Mouse (Mus musculus): ENCODE measurements around the gene Wwtr1. TPM values are rescaled to one million over a fixed set of nuclear protein-coding genes. Genes with fewer than 3 reads are reported as not detected.

Gene Wwtr1
- 19.6 and 20.6 TPM in 2 replicates for polyA plus RNA-seq (2012; rRNA removed)

DNA sequence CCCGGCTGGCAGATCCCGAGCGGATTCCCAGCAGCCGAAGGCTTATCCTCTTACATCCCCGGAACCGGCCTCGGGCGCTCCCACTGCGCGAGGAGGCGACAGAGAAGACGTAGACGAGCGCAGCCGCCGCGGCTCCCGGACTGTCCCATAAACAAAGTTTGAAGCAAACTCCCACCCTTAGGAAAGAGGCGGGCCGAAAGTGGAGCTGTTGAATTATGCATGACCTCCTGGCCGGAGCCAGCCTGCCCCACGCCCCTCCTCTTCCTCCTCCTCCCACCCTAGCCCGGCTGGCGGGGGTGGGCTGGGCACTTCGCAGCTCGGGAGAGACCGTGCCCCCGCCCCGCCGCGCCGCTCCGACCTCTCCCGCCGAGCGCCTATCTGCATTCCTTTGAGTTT lies at the start of gene Wwtr1:
Wwtr1 (minus strand) TSS at position 251 of the 396 bp plus-strand sequence.
- DNase-seq (ENCODE audit: low read depth), result peak; percentile 95

DNA sequence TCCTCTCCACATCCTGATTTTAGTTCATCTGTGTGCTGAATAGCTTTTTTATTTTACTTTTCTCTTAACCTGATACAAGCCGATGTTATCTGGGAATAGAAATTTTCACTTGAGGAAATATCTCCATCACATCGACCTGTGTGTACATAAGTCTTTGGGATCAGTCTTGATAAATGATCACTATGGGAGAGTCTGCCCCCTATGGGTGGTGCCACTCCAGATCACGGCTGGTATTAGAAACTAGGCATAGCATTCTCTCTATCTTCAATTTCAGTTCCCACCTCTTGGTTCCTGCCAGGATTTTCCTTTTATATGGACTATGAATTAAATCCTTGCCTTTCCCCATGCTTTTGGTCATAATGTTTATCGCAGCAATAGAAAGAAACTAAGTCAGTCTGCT lies 44.0 kb upstream of the Wwtr1 start:
- no peak for DNase-seq (ENCODE audit: low read depth)
- peak; percentile 31; the same call in 1 of the 2 replicates for TF ChIP-seq CTCF (IDR thresholded peaks at IDR 0.05; ENCODE audit: borderline replicate concordance, extremely low read depth, insufficient read depth, insufficient read length)
- TF ChIP-seq POLR2A (IDR thresholded peaks at IDR 0.05; ENCODE audit: borderline replicate concordance, extremely low read depth, insufficient read depth, insufficient read length, poor library complexity, severe bottlenecking), result no peak

More for the DNA sequence above, at the start of gene Wwtr1:
- TF ChIP-seq POLR2A (IDR thresholded peaks at IDR 0.05; ENCODE audit: borderline replicate concordance, extremely low read depth, insufficient read depth, insufficient read length, poor library complexity, severe bottlenecking), result no peak
- TF ChIP-seq CTCF (IDR thresholded peaks at IDR 0.05; ENCODE audit: borderline replicate concordance, extremely low read depth, insufficient read depth, insufficient read length), result no peak

DNA sequence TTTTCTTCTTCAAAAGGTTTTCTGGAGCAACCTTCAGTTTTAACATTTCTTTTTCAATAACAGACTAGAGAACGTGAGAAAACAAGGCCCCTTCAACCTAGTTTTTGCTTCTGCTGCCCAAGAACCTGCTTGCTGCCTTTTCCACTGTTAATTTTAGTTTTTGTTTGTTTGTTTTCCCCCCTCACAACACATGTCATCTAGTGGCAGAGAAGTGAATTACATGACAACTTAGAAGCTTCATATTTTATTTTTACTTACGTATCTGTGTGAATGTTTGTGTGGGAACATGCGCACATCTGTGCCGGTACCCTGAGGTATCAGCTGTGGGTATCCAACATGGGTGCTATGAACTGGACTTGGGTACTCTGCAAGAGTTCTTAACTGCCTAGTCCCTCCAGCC lies 39.9 kb upstream of the Wwtr1 start:
- no peak for TF ChIP-seq CTCF (IDR thresholded peaks at IDR 0.05; ENCODE audit: borderline replicate concordance, extremely low read depth, insufficient read depth, insufficient read length)
- no peak for TF ChIP-seq POLR2A (IDR thresholded peaks at IDR 0.05; ENCODE audit: borderline replicate concordance, extremely low read depth, insufficient read depth, insufficient read length, poor library complexity, severe bottlenecking)
- DNase-seq (ENCODE audit: low read depth), result no peak

DNA sequence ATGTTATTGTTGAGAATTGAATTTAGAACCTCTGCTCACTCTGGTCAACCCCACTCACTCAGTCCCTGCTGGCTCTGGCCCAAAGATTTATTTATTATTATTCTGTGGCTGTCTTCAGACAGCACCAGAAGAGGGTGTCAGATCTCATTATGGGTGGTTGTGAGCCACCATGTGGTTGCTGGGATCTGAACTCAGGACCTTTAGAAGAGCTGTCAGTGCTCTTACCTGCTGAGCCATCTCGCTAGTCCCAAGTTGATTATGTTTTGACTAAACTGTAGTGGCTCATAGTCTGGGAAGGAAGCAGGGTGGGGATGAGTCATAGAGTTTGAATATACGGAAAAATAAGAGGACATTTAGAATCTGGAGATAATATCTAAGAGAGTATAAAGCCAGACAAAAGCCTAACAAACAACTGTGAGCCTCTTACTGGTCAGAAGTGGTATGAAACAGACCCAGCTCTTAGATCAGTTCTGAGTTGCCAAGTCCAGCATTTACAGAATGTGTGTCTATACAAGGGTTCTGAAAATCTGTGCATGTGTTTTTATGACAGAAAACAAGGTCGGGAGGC lies 36.8 kb upstream of the Wwtr1 start:
- no peak for DNase-seq (ENCODE audit: low read depth)
- TF ChIP-seq CTCF (IDR thresholded peaks at IDR 0.05; ENCODE audit: borderline replicate concordance, extremely low read depth, insufficient read depth, insufficient read length) (no peak), POLR2A (IDR thresholded peaks at IDR 0.05; ENCODE audit: borderline replicate concordance, extremely low read depth, insufficient read depth, insufficient read length, poor library complexity, severe bottlenecking) (no peak)

DNA sequence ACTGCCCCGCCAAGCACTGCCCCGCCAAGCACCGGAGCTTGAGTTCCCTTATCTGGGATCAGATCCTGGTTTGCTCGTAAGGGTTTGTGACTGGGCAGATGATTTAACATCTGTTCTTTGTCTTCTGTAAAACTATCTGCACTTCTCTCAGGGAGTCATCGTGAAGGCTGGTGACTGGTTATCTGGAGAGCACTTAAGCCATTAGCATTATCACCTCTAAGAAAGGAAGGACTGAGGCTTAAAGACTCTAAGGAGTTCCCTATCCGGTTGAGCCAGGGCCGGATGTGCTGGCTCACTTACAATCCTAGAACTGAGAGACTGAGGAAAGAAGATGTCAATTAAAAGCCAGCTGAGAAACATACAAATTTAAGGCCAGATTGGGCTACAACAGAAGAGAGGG lies 36.1 kb upstream of the Wwtr1 start:
- DNase-seq (ENCODE audit: low read depth), result no peak
- TF ChIP-seq CTCF (IDR thresholded peaks at IDR 0.05; ENCODE audit: borderline replicate concordance, extremely low read depth, insufficient read depth, insufficient read length) (no peak), POLR2A (IDR thresholded peaks at IDR 0.05; ENCODE audit: borderline replicate concordance, extremely low read depth, insufficient read depth, insufficient read length, poor library complexity, severe bottlenecking) (no peak)

DNA sequence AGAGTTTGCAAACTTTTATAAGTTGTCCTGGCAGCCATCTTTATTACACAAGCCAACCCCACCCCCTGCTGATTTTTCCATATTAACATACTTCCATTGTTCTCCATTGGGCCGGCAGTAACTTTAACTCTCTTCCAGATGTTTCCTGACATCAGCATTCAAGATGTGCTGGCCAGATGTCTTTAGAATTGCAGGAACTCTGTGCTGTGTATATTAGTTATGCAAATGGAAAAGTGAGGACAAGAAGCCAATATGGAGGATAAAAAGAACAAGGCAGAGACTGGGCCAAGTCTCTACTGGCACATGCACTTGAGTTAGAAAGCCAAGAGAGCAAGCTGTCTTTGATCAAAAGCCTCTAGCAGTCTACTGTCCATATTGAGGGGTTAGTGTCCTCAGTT lies 28.9 kb upstream of the Wwtr1 start:
- no peak for TF ChIP-seq CTCF (IDR thresholded peaks at IDR 0.05; ENCODE audit: borderline replicate concordance, extremely low read depth, insufficient read depth, insufficient read length)
- no peak for TF ChIP-seq POLR2A (IDR thresholded peaks at IDR 0.05; ENCODE audit: borderline replicate concordance, extremely low read depth, insufficient read depth, insufficient read length, poor library complexity, severe bottlenecking)
- no peak for DNase-seq (ENCODE audit: low read depth)

DNA sequence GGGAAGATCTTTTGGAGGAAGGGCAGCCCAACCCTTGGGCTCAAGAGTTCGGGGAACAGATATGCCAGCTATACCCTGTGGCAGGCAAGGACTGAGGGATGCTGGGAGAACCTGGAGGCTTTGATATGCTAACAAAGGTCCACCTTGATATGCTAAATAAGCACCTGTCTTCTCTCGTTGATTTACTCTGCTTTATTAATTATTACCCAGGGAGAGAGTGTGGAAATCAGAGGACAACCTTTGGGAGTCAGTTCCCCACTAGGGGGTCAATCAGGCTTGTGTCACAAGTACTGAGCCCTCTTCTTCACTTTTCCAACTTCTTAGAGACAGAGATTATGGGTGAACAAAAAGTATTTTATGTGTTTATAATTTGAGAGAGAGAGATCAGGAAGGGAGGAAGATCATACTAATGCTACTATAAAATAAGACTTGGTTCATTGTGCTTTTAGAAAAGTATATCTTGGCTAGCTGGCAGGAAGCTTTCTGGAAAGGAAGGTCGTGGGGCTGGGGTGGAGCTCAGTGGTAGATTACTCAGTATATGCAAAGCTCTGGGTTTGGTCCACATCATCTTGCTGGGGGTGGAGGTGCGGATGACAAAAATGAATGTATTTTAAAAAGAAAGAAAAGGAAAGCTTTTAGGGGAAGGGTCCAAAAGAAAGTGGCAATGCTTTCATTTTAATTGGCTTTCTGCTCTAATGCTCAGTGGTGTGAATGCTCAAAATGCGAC lies 28.3 kb upstream of the Wwtr1 start:
- TF ChIP-seq CTCF (IDR thresholded peaks at IDR 0.05; ENCODE audit: borderline replicate concordance, extremely low read depth, insufficient read depth, insufficient read length), result no peak
- TF ChIP-seq POLR2A (IDR thresholded peaks at IDR 0.05; ENCODE audit: borderline replicate concordance, extremely low read depth, insufficient read depth, insufficient read length, poor library complexity, severe bottlenecking), result no peak

DNA sequence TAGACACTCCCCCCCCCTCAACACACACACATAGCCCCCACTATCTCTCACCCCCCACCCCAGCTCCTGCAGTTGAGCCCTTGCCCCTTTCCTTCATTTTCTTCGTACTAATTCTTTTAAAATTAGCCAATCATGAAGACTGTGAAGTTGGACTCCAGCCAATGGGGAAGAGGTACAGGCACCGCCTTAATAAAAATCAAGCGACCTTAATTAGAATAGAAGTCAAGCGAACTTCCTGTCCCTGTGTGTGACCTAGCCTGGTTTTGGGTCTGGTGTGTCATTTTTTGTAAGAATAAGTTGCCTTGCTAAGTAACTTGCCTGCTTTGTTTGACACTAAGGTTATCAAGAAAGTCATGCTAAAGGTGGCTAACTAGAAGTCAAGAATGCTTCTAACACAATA lies 26.9 kb upstream of the Wwtr1 start:
- DNase-seq (ENCODE audit: low read depth), result no peak
- no peak for TF ChIP-seq POLR2A (IDR thresholded peaks at IDR 0.05; ENCODE audit: borderline replicate concordance, extremely low read depth, insufficient read depth, insufficient read length, poor library complexity, severe bottlenecking)
- no peak for TF ChIP-seq CTCF (IDR thresholded peaks at IDR 0.05; ENCODE audit: borderline replicate concordance, extremely low read depth, insufficient read depth, insufficient read length)

More for the DNA sequence above, 28.3 kb upstream of the Wwtr1 start:
- DNase-seq (ENCODE audit: low read depth), result no peak

DNA sequence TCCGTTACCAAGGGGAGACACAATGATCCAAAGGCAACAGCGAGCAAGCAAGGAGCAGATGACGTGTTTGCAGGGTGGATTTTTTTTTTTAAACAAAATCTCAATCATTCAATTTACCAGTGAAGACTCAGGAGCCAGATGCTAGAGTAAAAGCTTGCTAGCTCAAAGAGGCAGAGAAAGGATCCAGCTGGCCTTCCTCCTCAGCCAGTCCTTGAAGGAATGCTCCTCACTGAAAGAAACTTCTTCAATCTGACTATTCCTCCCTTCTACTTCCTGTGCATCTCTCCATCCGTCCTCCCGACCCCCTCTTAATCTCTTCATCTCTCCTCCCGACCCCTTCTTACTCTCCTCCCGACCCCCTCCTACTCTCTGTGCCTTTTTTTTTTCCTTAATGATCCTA lies 20.9 kb upstream of the Wwtr1 start:
- DNase-seq (ENCODE audit: low read depth), result no peak
- TF ChIP-seq POLR2A (IDR thresholded peaks at IDR 0.05; ENCODE audit: borderline replicate concordance, extremely low read depth, insufficient read depth, insufficient read length, poor library complexity, severe bottlenecking) (no peak), CTCF (IDR thresholded peaks at IDR 0.05; ENCODE audit: borderline replicate concordance, extremely low read depth, insufficient read depth, insufficient read length) (no peak)

DNA sequence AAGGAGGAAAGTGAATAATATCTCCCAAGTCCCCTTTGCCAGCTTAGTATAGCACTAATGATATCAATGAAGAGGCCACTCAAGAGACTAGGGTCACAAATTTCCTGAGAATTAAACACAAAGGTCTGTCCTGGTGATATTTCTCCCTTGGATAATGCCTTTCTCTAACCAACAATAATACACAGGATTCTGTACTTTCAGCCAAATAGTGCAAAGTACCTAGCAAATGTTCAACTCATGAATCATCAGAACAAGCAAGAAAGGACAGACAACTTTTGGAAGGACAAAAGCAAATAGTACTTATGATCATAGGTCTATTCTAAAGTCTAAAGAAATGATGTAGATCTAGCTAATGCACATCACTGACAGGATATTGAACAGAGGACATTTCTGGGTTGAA lies 19.8 kb upstream of the Wwtr1 start:
- DNase-seq (ENCODE audit: low read depth), result no peak
- no peak for TF ChIP-seq POLR2A (IDR thresholded peaks at IDR 0.05; ENCODE audit: borderline replicate concordance, extremely low read depth, insufficient read depth, insufficient read length, poor library complexity, severe bottlenecking)
- TF ChIP-seq CTCF (IDR thresholded peaks at IDR 0.05; ENCODE audit: borderline replicate concordance, extremely low read depth, insufficient read depth, insufficient read length), result no peak

DNA sequence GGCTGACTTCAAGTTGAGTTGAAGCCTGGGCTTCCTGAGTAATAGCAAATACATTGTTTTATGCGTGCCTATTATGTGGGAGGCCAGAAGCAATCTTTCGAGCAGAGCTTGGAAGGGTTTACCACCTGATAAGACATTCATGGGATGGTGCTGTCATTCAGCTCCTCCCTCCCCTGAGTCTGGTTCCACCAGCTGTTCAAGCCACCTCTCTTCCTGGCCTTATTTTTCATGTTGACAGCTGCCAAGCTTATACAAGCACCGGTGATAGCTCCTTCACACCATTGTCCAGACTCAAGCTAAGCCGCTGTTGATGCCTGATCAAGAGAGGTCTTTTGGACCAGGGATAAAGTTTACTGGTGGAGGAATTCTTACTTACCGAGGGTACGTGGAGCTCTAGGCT lies 10.3 kb upstream of the Wwtr1 start:
- TF ChIP-seq POLR2A (IDR thresholded peaks at IDR 0.05; ENCODE audit: borderline replicate concordance, extremely low read depth, insufficient read depth, insufficient read length, poor library complexity, severe bottlenecking) (no peak), CTCF (IDR thresholded peaks at IDR 0.05; ENCODE audit: borderline replicate concordance, extremely low read depth, insufficient read depth, insufficient read length) (no peak)
- DNase-seq (ENCODE audit: low read depth), result no peak

DNA sequence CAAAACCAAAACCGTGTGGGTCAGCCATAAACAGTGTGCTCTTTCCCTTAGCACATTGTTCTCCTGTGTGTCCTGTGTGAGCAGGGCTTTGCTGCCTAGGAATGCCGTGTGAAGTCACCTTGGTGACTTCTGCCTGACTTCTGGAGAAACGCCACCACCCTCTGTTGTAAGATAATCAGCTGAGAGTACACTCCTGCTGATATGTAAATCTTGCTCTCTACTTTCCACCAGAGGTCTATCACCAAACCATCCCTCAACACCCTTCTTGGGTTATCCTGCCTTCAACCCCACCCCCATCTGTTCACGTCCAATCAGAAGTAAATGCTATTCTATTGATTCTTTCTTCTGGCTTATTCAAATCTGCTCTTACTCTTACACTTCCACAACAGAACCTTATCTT lies 7.8 kb upstream of the Wwtr1 start:
- DNase-seq (ENCODE audit: low read depth), result no peak
- TF ChIP-seq POLR2A (IDR thresholded peaks at IDR 0.05; ENCODE audit: borderline replicate concordance, extremely low read depth, insufficient read depth, insufficient read length, poor library complexity, severe bottlenecking) (no peak), CTCF (IDR thresholded peaks at IDR 0.05; ENCODE audit: borderline replicate concordance, extremely low read depth, insufficient read depth, insufficient read length) (no peak)

All from brain, embryonic 14.5 days (tissue).